Mouse (Mus musculus) myocyte (in vitro differentiated cells): ENCODE measurements at regions not wholly inside any gene's neighbourhood (a gene's known extent, or its start where the extent isn't known, plus 50 kb on each side); places are given as distances from the start of the nearest gene placed in this dataset.

Source experiments
- MYOG ChIP-seq, 3 experiments: IDR thresholded peaks; one replicate each; pipeline ENCODE4 v1.6.1; 2011; ENCODE audit warnings: control low read depth in 2 of 3, low read depth in 2 of 3, mild to moderate bottlenecking in 2 of 3; ENCODE audit not compliant: insufficient read length in 2 of 3, control insufficient read depth in 1 of 3, insufficient read depth in 1 of 3
- POLR2A ChIP-seq: IDR thresholded peaks from one replicate; pipeline ENCODE4 v1.6.1; 2011; ENCODE audit warnings: low read depth, mild to moderate bottlenecking, control low read depth, moderate library complexity; ENCODE audit not compliant: insufficient read length
- USF1 ChIP-seq: IDR thresholded peaks from one replicate; pipeline ENCODE4 v1.6.1; 2011; ENCODE audit warnings: low read depth, mild to moderate bottlenecking, control low read depth, moderate library complexity

DNA sequence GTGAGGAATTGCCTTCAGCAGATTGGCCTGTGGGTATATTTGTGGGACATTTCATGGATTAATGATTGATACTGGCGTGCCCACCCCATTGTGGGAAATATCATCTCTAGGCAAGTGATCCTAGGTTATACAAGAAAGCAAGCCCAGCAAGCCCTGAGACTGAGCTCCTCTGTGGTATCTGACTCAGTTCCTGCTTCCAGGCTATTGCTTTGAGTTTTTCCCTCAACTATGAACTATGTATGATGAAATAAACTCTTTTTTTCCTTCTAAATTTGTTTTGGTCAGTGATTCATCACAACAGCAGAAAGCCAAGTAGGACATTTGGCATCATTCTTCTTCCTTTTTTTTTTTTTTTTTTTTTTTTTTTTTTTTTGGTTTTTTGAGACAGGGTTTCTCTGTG is 119.8 kb downstream of the Tbr1 start:
- TF ChIP-seq USF1, result no peak
- no peak for TF ChIP-seq POLR2A
- no peak for TF ChIP-seq MYOG (IDR thresholded peaks at IDR 0.05; ENCODE audit: control insufficient read depth in 1 of 3, insufficient read depth in 1 of 3, insufficient read length in 2 of 3, low read depth in 2 of 3)
